Mouse (Mus musculus) kidney, postnatal 14 days (tissue): ENCODE measurements around the gene Flrt1.
A peak's percentile ranks its signal among the peaks of the same experiment; 100 is the strongest.
"Not testable (repeated sequence)": the region's sequence is repeated elsewhere in the genome, so short reads cannot be mapped to it uniquely, and the experiment has no call there.

Experiments
- DNase-seq: peaks from one replicate; pipeline ENCODE4 v3.0.0; 2022; ENCODE audit warnings: mixed read lengths

Gene Flrt1

DNA sequence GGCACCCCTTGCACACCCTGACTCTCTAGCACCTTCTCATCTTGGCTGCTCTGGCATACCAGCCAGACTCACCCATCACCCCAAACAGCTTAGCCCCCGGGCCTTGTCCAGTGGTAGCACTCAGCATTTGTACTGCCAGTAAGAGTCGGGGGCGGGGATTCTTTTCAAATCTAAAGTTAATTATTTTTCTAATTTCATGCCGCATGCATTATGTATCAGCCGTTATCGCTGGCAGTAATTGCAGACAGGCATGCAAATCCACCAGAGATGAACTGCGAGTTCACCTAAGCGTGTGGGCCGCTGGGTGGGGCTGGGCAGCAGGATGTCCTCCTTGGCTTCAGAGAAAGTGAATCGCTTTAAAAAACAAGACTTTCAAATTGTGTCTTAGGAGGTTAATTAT, 3.5 kb downstream of the Flrt1 start:
- no peak for DNase-seq

DNA sequence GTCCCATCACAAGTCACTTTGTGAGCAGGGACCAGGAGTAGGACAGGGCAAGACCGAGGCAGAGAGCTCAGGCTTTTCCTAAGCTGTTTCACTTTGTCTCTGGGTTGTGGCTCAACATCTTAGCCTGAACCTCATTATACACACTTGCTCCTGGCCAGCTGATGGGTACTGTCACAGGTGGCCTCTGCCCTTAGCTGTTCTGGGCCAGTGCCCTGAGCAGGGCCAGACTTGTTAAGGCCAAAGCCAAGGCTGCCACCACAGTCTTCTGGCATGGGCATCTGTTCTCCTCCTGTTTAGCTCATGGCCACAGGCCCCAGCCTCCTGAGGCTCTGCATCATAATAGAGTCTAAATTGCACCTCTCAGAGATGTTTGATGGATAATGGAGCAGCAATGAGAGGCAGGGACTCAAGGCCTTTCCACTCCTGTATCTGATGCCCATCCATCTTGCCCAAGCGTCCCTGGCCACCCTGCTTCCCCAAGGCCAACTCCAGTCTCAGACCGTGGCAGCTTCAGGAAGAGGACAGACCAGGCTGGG, 5.8 kb downstream of the Flrt1 start:
- no peak for DNase-seq

DNA sequence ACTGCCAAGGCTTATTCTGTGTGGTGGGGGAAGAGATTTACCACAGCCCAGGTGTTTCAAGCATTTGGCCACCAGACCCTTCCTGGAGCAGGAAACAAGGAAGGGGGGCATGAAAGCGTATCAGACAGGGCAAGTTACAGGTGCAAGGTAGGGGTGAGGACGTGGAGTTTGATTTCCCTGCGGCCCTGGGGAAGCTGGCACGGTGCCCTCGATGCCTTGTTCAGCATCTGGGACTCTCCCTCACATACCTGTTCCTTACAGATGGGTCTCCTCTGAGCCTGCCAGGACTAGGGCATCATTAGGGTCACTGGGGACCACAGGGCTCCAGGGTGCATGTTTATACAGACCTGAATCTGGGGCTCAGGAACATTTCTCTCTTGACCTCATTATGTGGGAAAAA, 12.8 kb downstream of the Flrt1 start:
- DNase-seq, result peak; percentile 29

DNA sequence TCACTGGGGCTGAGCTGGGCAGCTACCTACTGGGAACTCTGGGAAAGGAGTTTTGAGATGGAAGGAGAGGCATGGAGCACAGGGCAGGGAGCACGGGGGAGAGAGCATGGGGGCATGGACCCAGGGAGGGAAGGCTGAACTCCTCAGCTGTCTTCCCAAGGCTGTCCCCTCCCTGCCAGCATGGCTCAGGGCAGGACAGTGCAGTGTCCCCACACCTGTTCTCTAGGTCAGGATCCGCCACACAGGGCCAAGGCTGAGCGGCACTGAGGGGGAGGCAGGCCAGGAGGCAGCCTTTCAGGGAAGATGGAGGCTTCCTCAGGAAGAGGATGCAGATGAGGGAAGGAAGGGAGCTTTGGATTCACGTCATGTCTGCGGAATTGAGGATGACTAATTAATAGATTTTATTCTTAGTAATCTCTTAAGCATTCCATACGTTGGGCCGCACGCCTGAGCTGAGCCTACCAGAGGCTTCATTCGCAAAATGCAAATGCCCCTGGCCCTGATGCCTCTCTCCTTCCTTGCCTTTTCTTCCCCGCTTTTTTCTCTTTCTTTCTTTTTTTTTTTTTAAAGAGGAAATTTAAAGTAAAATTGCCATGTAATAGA, 14.0 kb downstream of the Flrt1 start:
- DNase-seq, result no peak

DNA sequence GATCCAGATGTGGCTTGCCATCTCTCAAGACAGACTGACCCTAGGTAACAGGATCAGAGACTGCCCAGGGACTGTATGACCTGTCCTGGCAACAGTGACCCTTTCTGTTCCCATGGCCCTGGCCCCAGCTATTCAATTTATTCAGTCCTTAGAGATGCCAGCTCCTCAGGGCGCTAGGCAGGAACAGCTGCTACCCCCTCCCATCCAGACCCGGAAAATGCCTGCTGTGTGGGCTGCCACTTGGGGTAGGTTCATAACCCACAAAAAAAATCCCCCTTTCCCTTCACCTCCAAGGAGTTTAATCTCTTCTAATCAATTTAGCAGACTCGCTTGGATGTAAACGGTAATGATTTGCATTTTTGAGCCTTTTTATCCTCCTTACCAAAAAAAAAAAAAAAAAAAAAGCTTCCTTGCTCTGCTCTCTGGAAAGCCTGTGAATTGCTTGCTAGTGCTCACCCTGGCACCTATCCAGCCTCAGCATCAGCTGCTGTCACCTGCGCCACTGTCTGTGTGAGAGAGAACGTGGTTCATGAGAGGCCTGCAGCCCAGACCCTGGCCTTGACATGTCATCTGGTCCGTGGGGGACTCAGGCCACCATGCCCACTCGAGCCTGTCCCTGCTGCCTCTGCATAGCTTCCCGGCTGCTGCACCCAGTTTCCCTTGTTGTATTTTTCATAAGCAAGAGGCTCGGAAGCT, 15.0 kb downstream of the Flrt1 start:
- DNase-seq, result no peak

DNA sequence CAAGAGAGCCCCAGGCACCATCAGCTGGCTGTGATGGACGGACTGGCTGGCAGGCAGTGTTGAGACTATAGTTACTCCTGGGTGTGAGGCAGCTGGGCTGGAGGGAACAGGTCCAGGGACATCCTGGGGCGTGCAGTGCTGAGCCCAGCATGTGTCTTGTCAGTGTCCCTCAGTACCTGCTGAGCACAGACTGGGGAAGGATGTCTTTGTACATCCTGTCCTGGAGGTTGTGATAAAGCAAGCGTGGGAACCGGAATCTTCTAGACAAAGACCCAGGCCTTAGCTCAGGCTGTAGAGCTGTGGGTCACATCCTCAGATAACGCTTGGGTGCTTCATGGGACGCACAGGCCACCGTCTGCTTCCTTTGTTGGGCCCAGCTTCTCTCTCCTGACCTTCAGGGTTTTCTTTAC, 15.7 kb downstream of the Flrt1 start:
- no peak for DNase-seq

DNA sequence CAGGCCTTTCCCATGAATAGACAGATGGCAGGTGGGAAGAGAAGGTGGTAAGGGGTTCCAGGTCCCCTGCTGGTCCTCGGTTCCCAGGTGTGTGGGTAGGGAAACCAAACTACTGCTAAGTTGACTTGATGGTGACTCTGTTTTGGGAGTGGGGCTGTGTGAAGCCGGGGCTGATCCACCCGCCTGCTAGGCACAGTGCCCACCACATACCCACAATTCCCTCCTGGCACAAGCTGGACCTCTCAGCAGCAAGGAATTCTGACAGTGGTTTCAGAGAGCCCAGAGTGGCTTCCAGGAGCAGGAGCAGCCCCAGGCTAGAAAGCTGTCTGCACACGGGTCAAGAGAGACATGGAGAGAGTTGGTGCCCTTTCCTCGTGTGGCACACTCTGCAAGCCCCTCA, 16.5 kb downstream of the Flrt1 start:
- DNase-seq, result no peak

DNA sequence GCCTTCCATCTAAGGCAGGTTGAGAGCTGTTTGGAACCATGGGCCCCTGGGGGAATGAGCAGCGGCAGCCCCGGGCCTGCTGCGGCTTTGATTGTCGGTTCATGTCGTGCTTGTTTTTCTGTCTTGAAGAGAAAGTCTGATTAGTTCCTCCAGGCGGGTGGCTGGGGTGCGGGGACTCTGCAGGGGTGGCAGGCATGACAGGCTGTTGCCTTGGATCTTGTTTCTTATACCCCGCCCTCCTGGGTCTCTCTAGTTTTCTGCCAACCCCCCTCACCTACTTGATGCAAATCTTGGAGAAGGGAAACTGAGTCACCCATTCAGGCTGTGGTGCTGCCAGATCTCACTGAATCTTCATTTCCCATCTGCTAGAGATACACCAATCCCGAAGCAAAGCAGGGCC, 17.0 kb downstream of the Flrt1 start:
- DNase-seq, result no peak

DNA sequence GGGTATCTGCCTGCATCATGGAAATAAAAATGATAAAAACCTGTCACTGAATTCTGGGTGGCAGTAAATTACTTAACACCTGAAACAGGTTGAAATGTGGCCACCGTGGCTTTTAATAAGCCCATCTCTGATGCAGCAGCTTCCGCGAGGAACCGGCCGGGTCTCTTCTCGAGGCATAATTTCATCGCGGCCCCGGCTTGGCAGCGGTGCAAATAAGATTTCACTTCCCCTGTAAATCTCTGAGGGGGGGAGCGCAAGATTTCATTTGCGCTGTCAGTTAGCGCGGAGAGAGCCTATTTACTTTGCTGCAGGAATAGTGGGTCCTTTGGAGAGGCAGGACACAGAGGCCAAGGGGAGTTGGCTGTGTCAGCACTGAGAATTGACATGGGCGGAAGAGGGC, 20.8 kb downstream of the Flrt1 start:
- DNase-seq, result no peak

DNA sequence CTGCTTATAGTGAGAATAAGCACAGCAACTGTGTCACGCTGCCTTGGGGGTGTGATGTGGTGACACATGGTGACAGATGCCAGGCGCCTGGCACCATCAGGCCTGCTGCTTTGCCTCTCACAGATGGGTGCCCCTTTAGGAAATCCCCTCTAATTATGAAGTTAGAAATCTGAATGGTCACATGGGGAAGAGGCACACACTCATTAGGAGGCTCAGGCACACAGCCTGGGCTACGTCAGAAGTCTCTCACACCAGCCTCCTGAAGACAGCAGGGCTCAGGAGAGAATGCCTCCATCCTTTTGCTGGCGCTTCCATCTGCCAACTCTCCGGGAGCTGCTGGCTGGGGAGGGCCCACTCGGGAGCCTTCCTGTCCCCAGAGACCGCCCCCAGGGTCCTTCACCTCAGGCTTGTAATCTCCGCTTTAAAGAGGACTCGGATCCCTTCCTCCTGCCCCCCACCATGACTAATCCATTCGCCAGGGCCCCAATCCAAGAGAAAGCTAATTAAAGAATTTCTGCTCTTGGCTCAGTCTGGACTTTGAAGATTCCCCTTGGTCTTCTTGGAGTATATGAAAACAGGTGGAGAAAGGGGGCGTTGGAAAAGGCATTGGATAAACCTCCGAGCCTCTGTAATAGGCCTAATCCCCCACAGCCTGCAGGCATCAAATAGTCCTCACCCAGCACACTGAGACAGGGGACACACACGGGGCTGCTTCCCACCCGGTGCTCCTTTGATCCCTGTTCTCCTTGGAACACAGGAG, 22.3 kb downstream of the Flrt1 start:
- DNase-seq, result no peak

DNA sequence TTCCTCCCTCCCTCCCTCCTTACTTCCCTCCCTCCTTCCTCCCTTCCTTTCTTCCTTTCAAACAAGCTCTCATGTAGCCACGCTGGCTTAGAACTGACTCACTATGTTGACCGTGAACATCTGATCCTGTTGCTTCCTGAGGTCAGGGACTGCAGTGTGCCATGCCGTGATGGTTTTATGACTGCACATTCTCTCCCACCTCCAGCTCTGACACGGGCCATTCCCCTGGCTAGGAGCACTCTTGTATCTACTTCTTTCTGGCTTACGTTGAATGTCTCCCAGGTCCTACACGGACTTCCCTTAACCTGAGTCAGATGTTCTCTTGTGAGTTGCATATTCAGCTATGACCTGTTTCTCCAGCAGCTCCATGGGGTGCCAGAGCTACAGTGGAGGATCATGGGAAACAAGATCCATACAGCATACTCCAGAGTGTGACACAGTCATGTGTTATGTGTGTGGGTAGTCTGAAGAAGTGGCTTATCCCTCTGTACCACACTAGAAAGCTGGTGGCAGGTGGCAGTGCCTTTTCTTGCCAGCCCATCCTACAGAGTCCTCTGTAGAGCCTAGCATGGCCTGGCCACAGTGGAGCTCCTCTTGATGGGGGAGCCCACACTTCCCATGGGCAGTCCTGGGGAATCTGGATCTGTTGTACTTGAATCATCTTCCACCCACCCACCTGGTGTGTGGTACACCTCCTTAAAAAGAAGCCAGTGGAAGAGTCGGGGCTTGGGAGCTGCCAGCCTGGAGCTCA, 23.8 kb downstream of the Flrt1 start:
- DNase-seq, result no peak

DNA sequence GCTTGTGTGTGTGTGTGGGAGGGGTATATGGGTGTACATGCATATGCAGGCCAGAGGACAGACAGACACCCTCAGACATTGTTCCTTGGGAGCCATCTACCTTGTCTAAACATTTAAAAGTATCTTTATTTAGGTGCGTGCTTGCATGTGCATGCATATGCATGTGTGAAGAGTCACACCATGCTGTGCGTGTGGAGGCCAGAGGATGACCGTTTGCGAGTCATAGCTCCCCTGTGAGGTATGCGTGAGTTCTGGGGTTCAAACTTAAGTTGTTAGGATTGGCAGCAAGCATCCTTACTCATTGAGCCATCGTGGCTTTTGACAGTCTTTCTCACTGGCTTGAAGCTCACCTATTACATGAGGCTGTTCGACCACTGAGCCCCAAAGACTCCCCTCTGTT, 27.3 kb downstream of the Flrt1 start:
- no peak for DNase-seq

DNA sequence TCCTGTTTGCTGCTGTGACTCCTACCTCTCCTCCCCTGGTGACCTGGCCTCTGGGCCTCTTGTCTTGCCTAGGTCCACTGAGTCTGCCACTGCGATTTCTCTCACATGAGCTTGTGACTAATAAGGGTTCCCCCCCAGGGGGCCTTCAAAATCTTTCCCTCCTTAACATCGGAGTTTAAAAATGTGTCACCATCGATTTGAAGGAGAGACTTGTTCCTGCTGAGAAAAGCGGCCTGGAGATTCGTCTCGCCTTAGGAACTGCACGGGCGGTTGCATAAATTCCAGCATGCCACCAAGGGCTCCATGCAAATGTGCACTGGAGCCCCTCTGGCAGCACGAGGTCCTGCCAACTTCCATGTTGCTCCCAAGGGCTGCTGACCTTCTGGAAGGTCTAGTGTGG, 27.9 kb downstream of the Flrt1 start:
- DNase-seq, result no peak

DNA sequence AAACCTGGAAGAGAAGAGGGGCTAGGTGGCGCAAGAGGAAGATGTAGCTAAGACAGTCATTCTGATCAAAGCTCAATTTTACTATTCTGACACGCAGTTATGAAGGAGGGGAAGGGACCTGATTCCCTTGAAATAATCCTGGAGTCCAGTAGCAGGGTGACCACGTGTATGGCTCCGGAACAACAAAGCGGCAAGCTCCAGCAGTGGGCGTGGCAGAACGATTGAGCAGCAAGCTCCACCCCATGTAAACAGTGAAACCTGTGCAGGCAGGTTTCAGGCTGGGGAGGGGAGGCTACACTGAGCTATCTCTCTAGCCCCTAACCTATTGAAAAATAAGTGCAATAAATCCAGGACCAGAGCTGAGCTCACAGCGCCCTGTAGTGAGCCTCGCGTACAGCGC, 30.2 kb downstream of the Flrt1 start:
- DNase-seq, result not testable (repeated sequence)

DNA sequence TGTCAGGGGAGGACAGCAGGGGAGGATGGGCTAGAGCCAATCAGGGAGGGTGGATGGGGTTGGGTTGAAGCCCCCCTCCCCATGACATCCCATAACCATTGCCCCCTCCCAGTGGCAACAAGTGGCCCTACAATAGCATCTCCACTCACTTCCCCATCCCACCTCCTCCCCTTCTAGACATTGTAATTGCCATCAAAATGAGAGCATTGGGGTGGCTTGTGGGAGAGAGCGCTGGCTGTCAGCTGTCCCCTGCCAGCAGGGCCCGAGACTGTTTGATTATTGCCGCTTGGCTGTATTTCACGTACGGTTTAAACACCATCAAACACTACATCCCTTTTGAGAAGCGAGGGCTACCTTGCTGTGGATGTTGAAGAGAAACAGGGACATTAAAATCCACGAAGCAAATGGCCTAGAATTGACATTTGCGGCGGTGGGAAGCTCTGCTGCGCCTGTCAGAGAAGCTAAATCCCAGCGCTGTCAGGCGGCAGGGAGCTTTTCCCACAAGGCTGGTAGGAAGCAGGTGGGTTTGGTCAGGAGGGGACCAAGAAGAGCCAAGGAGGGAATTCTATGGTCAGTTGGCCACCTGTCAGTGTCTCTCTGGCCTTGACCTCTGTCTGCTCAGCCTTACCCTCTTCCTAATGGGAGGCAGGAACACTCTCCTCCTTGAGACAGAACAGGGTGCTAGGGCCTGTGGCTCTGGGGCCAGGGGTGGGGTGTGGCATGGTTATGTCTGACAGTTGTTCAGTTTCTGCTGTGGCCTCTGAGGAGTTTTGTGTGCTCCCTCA, 31.3 kb downstream of the Flrt1 start:
- DNase-seq, result no peak

DNA sequence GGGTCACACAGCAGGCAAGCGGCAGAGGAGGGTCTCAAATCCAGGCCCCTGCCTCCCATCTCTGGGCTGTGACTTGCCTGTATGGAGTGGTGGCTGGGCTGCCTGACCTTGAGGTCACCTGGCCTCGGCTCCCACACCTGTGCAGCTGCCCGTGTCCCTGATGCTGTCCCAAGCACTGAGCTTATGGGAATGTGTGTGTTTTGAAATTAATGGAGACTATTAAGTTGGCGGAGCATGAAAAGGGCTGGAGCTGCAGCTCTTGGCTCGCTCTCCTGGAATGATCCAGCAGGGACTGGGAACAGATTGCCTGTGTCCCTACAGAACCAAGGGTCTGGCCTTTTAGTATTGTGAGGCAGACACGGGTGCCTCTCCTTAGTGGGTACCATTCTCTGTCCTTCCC, 33.3 kb downstream of the Flrt1 start:
- peak; percentile 71 for DNase-seq

DNA sequence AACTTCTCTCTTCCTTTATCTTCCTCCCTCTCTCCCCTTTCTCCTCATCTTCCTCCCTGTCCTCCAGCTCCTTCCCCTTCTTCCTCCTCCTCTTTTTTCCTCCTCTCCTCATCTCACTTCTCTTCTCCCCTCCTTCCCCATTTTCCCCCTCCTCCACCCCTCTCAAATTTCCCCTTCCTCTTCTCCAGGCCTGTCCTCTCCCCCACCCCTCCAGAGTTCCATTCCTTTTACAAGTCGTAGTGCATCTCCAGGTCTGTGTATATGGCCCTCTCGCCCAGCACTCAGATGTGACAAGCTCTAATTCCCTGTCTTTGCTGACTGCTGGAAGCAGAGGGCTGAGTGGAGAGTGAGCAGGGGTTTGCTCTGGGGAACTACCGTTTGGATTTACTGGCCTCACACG, 34.8 kb downstream of the Flrt1 start:
- DNase-seq, result no peak

DNA sequence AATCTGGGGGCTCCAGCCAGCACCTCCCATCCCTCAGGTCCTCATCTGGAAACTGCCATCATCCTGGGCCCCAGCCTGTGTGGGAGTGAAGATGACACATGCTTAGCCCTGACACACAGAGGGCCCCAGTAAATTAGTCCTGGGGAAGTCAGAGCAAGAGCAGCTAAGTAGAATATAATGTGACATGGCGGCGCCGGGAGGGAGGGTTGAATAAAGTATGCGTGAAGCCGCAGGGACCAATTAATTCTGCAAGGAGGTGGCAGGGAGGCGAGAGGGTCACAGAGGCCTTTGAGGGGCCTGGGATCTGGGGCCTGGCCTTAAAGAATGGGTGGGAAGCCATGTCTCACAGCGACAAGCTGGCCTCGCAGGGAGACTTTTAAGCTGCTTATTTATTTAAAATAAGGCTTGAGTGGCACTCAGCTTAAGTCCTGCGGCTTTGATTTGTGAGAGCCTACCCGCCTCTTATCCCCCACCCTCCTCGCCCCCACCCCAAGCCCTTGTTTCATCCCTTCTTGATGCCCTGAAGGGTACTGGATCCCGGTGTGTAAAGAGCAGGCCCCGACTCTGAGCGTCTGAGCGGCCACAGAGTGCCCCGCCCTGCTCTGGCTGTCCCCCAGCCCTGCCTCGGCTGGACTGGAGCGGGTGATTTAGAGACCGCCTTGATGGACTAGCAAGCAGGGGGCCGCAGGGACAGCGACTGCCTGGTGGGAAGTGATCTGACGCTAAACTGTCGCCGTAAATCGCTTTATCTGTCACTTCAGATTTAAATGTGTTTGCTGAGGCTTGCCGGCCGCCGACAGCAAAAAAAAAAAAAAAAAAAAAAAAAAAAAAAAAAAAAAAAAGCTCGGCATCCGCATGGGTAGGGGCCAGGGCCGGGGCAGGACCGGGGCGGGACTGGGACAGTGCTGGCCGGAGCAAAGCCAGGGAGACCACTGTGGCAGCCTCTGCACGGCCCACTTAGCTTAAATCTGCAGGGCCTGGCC, 35.5 kb downstream of the Flrt1 start:
- peak; percentile 57 for DNase-seq

DNA sequence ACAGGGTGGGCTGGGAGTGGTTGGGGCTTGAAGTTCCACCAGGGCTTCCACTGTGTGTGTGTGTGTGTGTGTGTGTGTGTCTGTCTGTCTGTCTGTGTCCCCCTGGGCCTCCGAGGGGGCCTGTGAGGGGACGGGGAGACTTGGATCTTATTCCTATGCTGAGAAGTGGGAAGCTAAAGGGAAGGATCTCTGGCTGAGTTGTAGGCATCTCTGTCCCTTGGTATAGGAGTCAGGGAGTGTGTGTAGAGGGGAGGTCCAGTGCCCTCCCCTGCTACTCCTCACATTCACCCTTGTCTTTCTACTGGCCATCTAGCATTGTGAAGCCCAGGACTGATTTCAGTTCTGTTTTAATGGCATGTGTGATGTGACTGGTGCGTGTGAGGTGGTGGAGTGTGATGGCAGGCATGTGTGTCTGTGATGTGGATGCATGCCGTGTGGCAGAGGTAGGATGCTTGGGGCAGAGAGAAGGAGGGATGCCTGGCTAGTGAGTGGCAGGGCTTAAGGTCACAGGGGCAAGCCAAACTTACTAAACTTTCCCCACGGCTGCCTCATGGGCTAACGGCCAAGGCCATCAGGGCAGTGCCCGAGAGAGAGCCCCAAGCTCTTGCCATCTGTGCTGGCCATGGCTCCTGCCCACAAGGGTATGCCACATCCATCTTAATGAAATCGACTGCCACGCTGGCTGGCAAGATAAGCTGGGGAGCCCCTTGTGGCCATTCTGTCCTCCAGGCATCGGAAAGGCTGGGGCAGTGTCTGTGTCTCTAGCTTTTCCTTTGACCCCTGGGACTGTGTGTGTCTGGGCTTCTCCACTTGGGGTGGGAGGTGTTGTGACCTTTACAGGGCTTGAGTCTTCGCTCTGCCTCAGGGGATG, 36.6 kb downstream of the Flrt1 start:
- DNase-seq, result no peak

DNA sequence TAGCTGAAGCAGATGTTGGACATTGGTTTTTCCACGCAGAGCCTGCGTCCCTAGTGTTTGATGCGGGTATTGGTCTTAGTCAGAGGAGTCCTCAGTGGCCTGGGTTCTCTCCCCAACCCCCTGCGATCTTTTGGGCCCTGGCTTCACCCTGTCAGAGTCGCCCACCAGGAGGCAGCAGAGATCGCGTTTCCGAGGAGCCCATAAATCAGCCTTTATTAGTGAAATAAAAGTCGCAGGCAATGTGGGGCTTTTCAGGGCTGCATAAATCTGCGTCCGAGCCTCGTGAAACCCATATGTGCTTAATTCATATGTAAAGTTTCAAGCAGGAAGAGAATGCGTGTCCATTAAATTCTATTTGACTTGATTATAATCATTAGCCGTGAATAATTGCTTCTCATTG, 37.4 kb downstream of the Flrt1 start:
- peak; percentile 84 for DNase-seq
